Mouse (Mus musculus) granulocyte monocyte progenitor cell, adult 5-6 weeks (primary cell): Measurements from ENCODE around the gene Kcnj13. TPM values are rescaled to one million over a fixed set of nuclear protein-coding genes. Genes with fewer than 3 reads are reported as not detected.

ENCODE experiments used
- ATAC-seq: replicated peaks from 2 replicates; pipeline ENCODE4 v1.8.0; 2016; ENCODE audit warnings: mild to moderate bottlenecking, moderate TSS enrichment, inconsistent platforms; ENCODE audit not compliant: poor library complexity, severe bottlenecking
- total RNA-seq, 2 experiments: library from RNA; stranded (forward) in 1 of 2; stranded (reverse) in 1 of 2; fragments of 200-712, 200-1000 nt in 1 of 2; fragments of >200 nt in 1 of 2; fragmentation: Nextera tagmentation in 1 of 2; gene quantifications; 2 replicates each; pipeline ENCODE4 v1.2.3; 2014 to 2017

The Kcnj13 gene
- total RNA-seq (2014; fragmentation: Nextera tagmentation), result not detected in 2 replicates
- total RNA-seq (2017), result not detected in 2 replicates

- ATAC-seq, result no peak
Measured at GRCm38 (mm10) chr1:87394594-87394993, at the start of gene Kcnj13. TSS of gene Kcnj13 (minus strand) at chr1:87394729.

- no peak for ATAC-seq
Measured at GRCm38 (mm10) chr1:87436583-87436982, 42.1 kb upstream of the Kcnj13 start.

- ATAC-seq, result no peak
Measured at GRCm38 (mm10) chr1:87435125-87435524, 40.6 kb upstream of the Kcnj13 start.

- ATAC-seq, result peak; percentile 65
Measured at GRCm38 (mm10) chr1:87418733-87419132, 24.2 kb upstream of the Kcnj13 start.

GRCm38 (mm10) chr1:87409380-87409779 lies 14.9 kb upstream of the Kcnj13 start:
- ATAC-seq, result no peak

- no peak for ATAC-seq
Measured at GRCm38 (mm10) chr1:87406012-87406411, 11.5 kb upstream of the Kcnj13 start.

GRCm38 (mm10) chr1:87404710-87405109 lies 10.2 kb upstream of the Kcnj13 start:
- no peak for ATAC-seq

GRCm38 (mm10) chr1:87396923-87397586 lies 2.5 kb upstream of the Kcnj13 start:
- no peak for ATAC-seq

GRCm38 (mm10) chr1:87393444-87394195 lies 909 bp downstream of the Kcnj13 start:
- no peak for ATAC-seq

GRCm38 (mm10) chr1:87386436-87387092 lies 8.0 kb downstream of the Kcnj13 start:
- no peak for ATAC-seq

- ATAC-seq, result no peak
Measured at GRCm38 (mm10) chr1:87381152-87381551, 13.4 kb downstream of the Kcnj13 start.

GRCm38 (mm10) chr1:87379919-87380318 lies 14.6 kb downstream of the Kcnj13 start:
- ATAC-seq, result no peak

GRCm38 (mm10) chr1:87378024-87378560 lies 16.4 kb downstream of the Kcnj13 start:
- ATAC-seq, result no peak

GRCm38 (mm10) chr1:87360276-87360675 lies 34.3 kb downstream of the Kcnj13 start:
- ATAC-seq, result no peak

GRCm38 (mm10) chr1:87350576-87350975 lies 44.0 kb downstream of the Kcnj13 start:
- ATAC-seq, result no peak

Other genes with a start within 250 kb of the Kcnj13 start
- gene Ecel1, start 238.2 kb downstream of the Kcnj13 start, total RNA-seq (2014; fragmentation: Nextera tagmentation), result not detected in 2 replicates
- gene Ecel1, start 238.2 kb downstream of the Kcnj13 start, total RNA-seq (2017), result not detected in 2 replicates
- not detected in 2 replicates for gene Prss56, start 211.4 kb downstream of the Kcnj13 start, total RNA-seq (2014; fragmentation: Nextera tagmentation)
- gene Prss56, start 211.4 kb downstream of the Kcnj13 start, total RNA-seq (2017), result not detected in 2 replicates
- not detected in 2 replicates for gene Chrnd, start 204.1 kb downstream of the Kcnj13 start, total RNA-seq (2014; fragmentation: Nextera tagmentation)
- gene Chrnd, start 204.1 kb downstream of the Kcnj13 start, total RNA-seq (2017), result not detected in 2 replicates
- not detected in 2 replicates for gene Chrng, start 190.1 kb downstream of the Kcnj13 start, total RNA-seq (2014; fragmentation: Nextera tagmentation)
- 0.05 TPM in 1 of 2 replicates, not detected in the other for gene Chrng, start 190.1 kb downstream of the Kcnj13 start, total RNA-seq (2017)
- 82.9 and 93.1 TPM in 2 replicates for gene Eif4e2, start 180.8 kb downstream of the Kcnj13 start, total RNA-seq (2014; fragmentation: Nextera tagmentation)
- 137 and 140 TPM in 2 replicates for gene Eif4e2, start 180.8 kb downstream of the Kcnj13 start, total RNA-seq (2017)
- gene Efhd1, start 130.4 kb downstream of the Kcnj13 start, total RNA-seq (2014; fragmentation: Nextera tagmentation), result not detected in 2 replicates
- gene Efhd1, start 130.4 kb downstream of the Kcnj13 start, total RNA-seq (2017), result 0.98 TPM in 1 of 2 replicates, not detected in the other
- gene Gigyf2, start 67.7 kb downstream of the Kcnj13 start, total RNA-seq (2014; fragmentation: Nextera tagmentation), result 62.5 and 69.5 TPM in 2 replicates
- 64.4 and 81.0 TPM in 2 replicates for gene Gigyf2, start 67.7 kb downstream of the Kcnj13 start, total RNA-seq (2017)
- gene Snorc, start 75.5 kb upstream of the Kcnj13 start, total RNA-seq (2014; fragmentation: Nextera tagmentation), result not detected in 2 replicates
- not detected in 2 replicates for gene Snorc, start 75.5 kb upstream of the Kcnj13 start, total RNA-seq (2017)
- not detected in 2 replicates for gene Neu2, start 115.2 kb upstream of the Kcnj13 start, total RNA-seq (2014; fragmentation: Nextera tagmentation)
- gene Neu2, start 115.2 kb upstream of the Kcnj13 start, total RNA-seq (2017), result not detected in 2 replicates
- not detected in 2 replicates for gene Ngef, start 179.1 kb upstream of the Kcnj13 start, total RNA-seq (2014; fragmentation: Nextera tagmentation)
- not detected in 2 replicates for gene Ngef, start 179.1 kb upstream of the Kcnj13 start, total RNA-seq (2017)
- 104 and 179 TPM in 2 replicates for gene Inpp5d, start 225.6 kb upstream of the Kcnj13 start, total RNA-seq (2014; fragmentation: Nextera tagmentation)
- gene Inpp5d, start 225.6 kb upstream of the Kcnj13 start, total RNA-seq (2017), result 52.2 and 73.5 TPM in 2 replicates